In genomic region chr10:52819661-52820060, GRCm38 (mm10) we compare ENCODE assay signal across 25 mouse cellular contexts.
DNase-seq lines count a peak whose midpoint lies in the region; ATAC-seq and TF ChIP-seq lines count a peak whose summit lies in the region.
"Had no signal": no experiment of that assay in that cellular context is flagged by ENCODE, and none has a peak within 500 bp of the region (broad histone marks: within the 10 kb centered on the region; RNA-seq: fewer than 3 reads in every experiment).

No protein-coding gene starts in this region.

- H3K9ac ChIP-seq in forebrain, embryonic 14.5 days (ENCODE audit: low read length) = no peak overlapping the region
- H3K9ac ChIP-seq in forebrain, postnatal 0 days = no peak overlapping the region
- no peak overlapping the region for H3K9ac ChIP-seq in forebrain, embryonic 11.5 days (ENCODE audit: low read length)
- H3K9ac ChIP-seq in liver, embryonic 12.5 days = no peak overlapping the region
- H3K9ac ChIP-seq: embryonic facial prominence, embryonic 12.5 days; forebrain, embryonic 15.5 days had no signal

- peak; percentile 27 for DNase-seq in forebrain, embryonic 14.5 days (ENCODE audit: low spot score)
- DNase-seq in forebrain, embryonic 10.5 days (ENCODE audit: extremely low spot score, low spot score) = no peak
- peak; percentile 42 for DNase-seq in forebrain, postnatal 0 days
- DNase-seq in forebrain, embryonic 11.5 days (ENCODE audit: low spot score) = no peak
- DNase-seq in left cerebral cortex, adult 2 months (ENCODE audit: extremely low spot score in 1 of 2, low spot score in 2 of 2) = no peak
- DNase-seq in left cerebral cortex, postnatal 4 days = no peak
- peak; percentile 60 for DNase-seq in brain, adult 2 months (ENCODE audit: low read depth, low spot score)
- DNase-seq: adrenal gland, adult 8-10 months; adrenal gland, postnatal 14 days; adrenal gland, postnatal 36 days; B cell, adult 2 months; cerebellum, adult 11-12 months; cerebellum, adult 2 months; cerebellum, adult 9-10 months; cerebellum, postnatal 10 days; cerebellum, postnatal 25 days had no signal

- no peak for ATAC-seq in forebrain, embryonic 14.5 days
- ATAC-seq in forebrain, postnatal 0 days = peak; percentile 42; the same call in 1 of the 2 replicates
- ATAC-seq in forebrain, embryonic 11.5 days (replicated peaks; ENCODE audit: low FRiP score) = no peak
- no peak for ATAC-seq in liver, embryonic 12.5 days
- ATAC-seq: activated CD4-positive, CD25-positive, alpha-beta regulatory T cell, adult 4 months; CD4-positive, CD25-positive, alpha-beta regulatory T cell, adult 4 months; forebrain, embryonic 15.5 days; Patski had no signal

- H3K4me2 ChIP-seq in forebrain, embryonic 14.5 days (ENCODE audit: low read length) = no peak overlapping the region
- H3K4me2 ChIP-seq in forebrain, postnatal 0 days (ENCODE audit: low read depth) = no peak overlapping the region
- no peak overlapping the region for H3K4me2 ChIP-seq in forebrain, embryonic 11.5 days (ENCODE audit: low read depth, low read length, severe bottlenecking)
- no peak overlapping the region for H3K4me2 ChIP-seq in liver, embryonic 12.5 days
- H3K4me2 ChIP-seq: embryonic facial prominence, embryonic 12.5 days; forebrain, embryonic 15.5 days had no signal

- H3K27me3 ChIP-seq in forebrain, embryonic 14.5 days (replicated peaks; ENCODE audit: control insufficient read depth, insufficient read depth, low read length) = no peaks in the 10 kb centered on the region
- H3K27me3 ChIP-seq in forebrain, embryonic 10.5 days (ENCODE audit: poor library complexity, severe bottlenecking) = no peaks in the 10 kb centered on the region
- H3K27me3 ChIP-seq in forebrain, postnatal 0 days (ENCODE audit: insufficient read depth, low read length) = no peaks in the 10 kb centered on the region
- H3K27me3 ChIP-seq in forebrain, embryonic 11.5 days (ENCODE audit: control insufficient read depth, insufficient read depth, low read length) = no peaks in the 10 kb centered on the region
- no peaks in the 10 kb centered on the region for H3K27me3 ChIP-seq in liver, embryonic 12.5 days (replicated peaks)
- H3K27me3 ChIP-seq: CH12.LX; embryonic facial prominence, embryonic 12.5 days; forebrain, embryonic 15.5 days; Patski had no signal

- no peaks in the 10 kb centered on the region for H3K36me3 ChIP-seq in forebrain, embryonic 14.5 days (ENCODE audit: control insufficient read depth, insufficient read depth, low read length)
- no peaks in the 10 kb centered on the region for H3K36me3 ChIP-seq in forebrain, embryonic 10.5 days (replicated peaks)
- no peaks in the 10 kb centered on the region for H3K36me3 ChIP-seq in forebrain, postnatal 0 days (ENCODE audit: insufficient read depth)
- no peaks in the 10 kb centered on the region for H3K36me3 ChIP-seq in forebrain, embryonic 11.5 days (ENCODE audit: control insufficient read depth, insufficient read depth, low read length)
- no peaks in the 10 kb centered on the region for H3K36me3 ChIP-seq in liver, embryonic 12.5 days
- H3K36me3 ChIP-seq: embryonic facial prominence, embryonic 10.5 days; embryonic facial prominence, embryonic 12.5 days; forebrain, embryonic 15.5 days; G1E had no signal

- TF ChIP-seq CTCF in forebrain, postnatal 0 days (IDR thresholded peaks at IDR 0.05; ENCODE audit: low read depth) = peak; percentile 12; the same call in 1 of the 2 replicates
- peak; percentile 5 for TF ChIP-seq CTCF in left cerebral cortex, adult 2 months (IDR thresholded peaks at IDR 0.05)

- WGBS in forebrain, embryonic 14.5 days = 98% methylated on average over 1 of the region's 1 CpGs
- WGBS in forebrain, embryonic 10.5 days = 95% methylated on average over 1 of the region's 1 CpGs
- 70% methylated on average over 1 of the region's 1 CpGs for WGBS in forebrain, postnatal 0 days
- 91% methylated on average over 1 of the region's 1 CpGs for WGBS in forebrain, embryonic 11.5 days
- 52% methylated on average over 1 of the region's 1 CpGs for WGBS in liver, embryonic 12.5 days (ENCODE audit: insufficient replicate concordance)

- no peak overlapping the region for H3K27ac ChIP-seq in forebrain, embryonic 14.5 days (ENCODE audit: low read depth, low read length)
- no peak overlapping the region for H3K27ac ChIP-seq in forebrain, embryonic 10.5 days
- H3K27ac ChIP-seq in forebrain, postnatal 0 days (ENCODE audit: low read depth, low read length) = no peak overlapping the region
- no peak overlapping the region for H3K27ac ChIP-seq in forebrain, embryonic 11.5 days (ENCODE audit: low read depth, low read length)
- H3K27ac ChIP-seq in left cerebral cortex, adult 2 months = peak overlapping the region; percentile 58; the same call in 1 of the 2 replicates
- H3K27ac ChIP-seq in liver, embryonic 12.5 days = no peak overlapping the region
- H3K27ac ChIP-seq: embryonic facial prominence, embryonic 10.5 days; embryonic facial prominence, embryonic 12.5 days; forebrain, embryonic 15.5 days had no signal

- intact Hi-C loops in left cerebral cortex, adult 2 months (cut with DNase I) = no loop called here
- intact Hi-C loops in left cerebral cortex, postnatal 4 days (cut with DNase I) = no loop called here

- no peak overlapping the region for H3K4me3 ChIP-seq in forebrain, embryonic 14.5 days (ENCODE audit: low read depth, low read length)
- no peak overlapping the region for H3K4me3 ChIP-seq in forebrain, embryonic 10.5 days
- H3K4me3 ChIP-seq in forebrain, postnatal 0 days (ENCODE audit: low read depth, low read length) = no peak overlapping the region
- no peak overlapping the region for H3K4me3 ChIP-seq in forebrain, embryonic 11.5 days (ENCODE audit: low read depth, low read length)
- no peak overlapping the region for H3K4me3 ChIP-seq in left cerebral cortex, adult 2 months
- H3K4me3 ChIP-seq in liver, embryonic 12.5 days = no peak overlapping the region
- H3K4me3 ChIP-seq: embryonic facial prominence, embryonic 10.5 days; embryonic facial prominence, embryonic 12.5 days; forebrain, embryonic 15.5 days had no signal

- H3K4me1 ChIP-seq in forebrain, embryonic 14.5 days (ENCODE audit: control insufficient read depth, insufficient read depth, low read length) = no peaks in the 10 kb centered on the region
- no peaks in the 10 kb centered on the region for H3K4me1 ChIP-seq in forebrain, embryonic 10.5 days
- no peaks in the 10 kb centered on the region for H3K4me1 ChIP-seq in forebrain, postnatal 0 days (ENCODE audit: insufficient read depth)
- H3K4me1 ChIP-seq in forebrain, embryonic 11.5 days (replicated peaks; ENCODE audit: control insufficient read depth, insufficient read depth, low read length) = no peaks in the 10 kb centered on the region
- H3K4me1 ChIP-seq in liver, embryonic 12.5 days = no peaks in the 10 kb centered on the region
- H3K4me1 ChIP-seq: embryonic facial prominence, embryonic 10.5 days; embryonic facial prominence, embryonic 12.5 days; forebrain, embryonic 15.5 days had no signal

- H3K9me3 ChIP-seq in forebrain, embryonic 14.5 days (replicated peaks; ENCODE audit: control insufficient read depth, low read length) = no peaks in the 10 kb centered on the region
- H3K9me3 ChIP-seq in forebrain, embryonic 10.5 days = no peaks in the 10 kb centered on the region
- H3K9me3 ChIP-seq in forebrain, postnatal 0 days (ENCODE audit: low read length) = no peaks in the 10 kb centered on the region
- no peaks in the 10 kb centered on the region for H3K9me3 ChIP-seq in forebrain, embryonic 11.5 days (ENCODE audit: control insufficient read depth, low read length)
- H3K9me3 ChIP-seq in liver, embryonic 12.5 days (replicated peaks) = no peaks in the 10 kb centered on the region
- H3K9me3 ChIP-seq: embryonic facial prominence, embryonic 10.5 days; embryonic facial prominence, embryonic 12.5 days; forebrain, embryonic 15.5 days; G1E had no signal

Comparison
In these comparisons a context has a peak if more than half of its experiments do, and no peak if none do; other contexts are left out.
1. DNase-seq: peak in forebrain, embryonic 14.5 days (single experiment), forebrain, postnatal 0 days (single experiment) and brain, adult 2 months (single experiment); none in forebrain, embryonic 10.5 days (single experiment), forebrain, embryonic 11.5 days (single experiment), left cerebral cortex, adult 2 months (0 of 2) and left cerebral cortex, postnatal 4 days (single experiment).